Mouse (Mus musculus) myocyte (in vitro differentiated cells): ENCODE measurements around the gene Olfr393.

ENCODE experiments used
- POLR2A ChIP-seq: IDR thresholded peaks from one replicate; pipeline ENCODE4 v1.6.1; 2011; ENCODE audit warnings: low read depth, mild to moderate bottlenecking, control low read depth, moderate library complexity; ENCODE audit not compliant: insufficient read length
- SRF ChIP-seq: IDR thresholded peaks from one replicate; pipeline ENCODE4 v1.6.1; 2011; ENCODE audit warnings: low read depth; ENCODE audit not compliant: control insufficient read depth, insufficient read length
- TCF3 ChIP-seq: IDR thresholded peaks from one replicate; pipeline ENCODE4 v1.6.1; 2011; ENCODE audit warnings: low read depth, control low read depth; ENCODE audit not compliant: insufficient read length

DNA sequence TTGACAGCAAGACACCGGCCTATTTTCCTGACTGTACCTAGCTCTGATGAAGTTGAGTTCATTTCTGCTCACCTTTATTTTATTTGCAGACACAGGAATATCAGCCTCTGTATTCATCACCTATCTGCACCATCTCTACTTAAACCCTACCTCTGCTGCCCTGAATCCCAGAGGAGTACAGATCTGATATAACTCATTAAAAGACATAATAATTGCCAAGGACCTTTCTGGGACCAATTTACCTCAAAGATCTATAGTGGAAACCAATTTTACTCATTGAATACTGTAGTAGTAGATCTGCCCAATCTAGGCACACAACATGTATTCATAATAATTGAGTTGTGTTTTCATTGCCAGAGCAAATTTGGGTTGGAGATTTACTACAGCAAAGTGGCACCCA, 39.4 kb upstream of the Olfr393 start, which contains the start of gene Olfr394:
- TF ChIP-seq SRF (no peak), POLR2A (no peak), TCF3 (no peak)
